ENCODE assay signal across 21 mouse cellular contexts in the genomic region with DNA sequence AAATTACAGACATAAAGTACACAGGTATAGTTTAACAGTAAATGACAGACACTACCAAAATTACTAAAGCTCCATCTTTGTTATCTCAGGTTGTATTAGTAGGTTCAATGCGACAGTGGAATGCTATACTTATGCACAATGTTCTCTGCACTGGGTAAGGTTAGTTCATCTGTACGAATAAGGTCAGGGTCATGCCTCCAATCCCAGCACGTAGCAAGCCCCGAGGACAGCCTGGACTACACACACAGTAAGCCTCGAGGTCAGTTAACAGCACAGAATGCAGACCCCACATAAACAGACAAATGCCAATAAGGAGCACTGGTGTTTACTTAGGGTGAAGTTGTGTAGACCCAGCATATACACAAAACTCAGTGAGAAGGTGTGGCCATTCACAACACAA. TPM values are rescaled to one million over a fixed set of nuclear protein-coding genes. Genes with fewer than 3 reads are reported as not detected.
DNase-seq lines count a peak whose midpoint lies in the region; ATAC-seq and TF ChIP-seq lines count a peak whose summit lies in the region.
"Had no signal": no experiment of that assay in that cellular context is flagged by ENCODE, and none has a peak within 500 bp of the region (broad histone marks: within the 10 kb centered on the region; RNA-seq: fewer than 3 reads in every experiment).

No protein-coding gene starts in this region.

- intact Hi-C loops in gastrocnemius, adult 2 months (cut with DNase I), result loop anchor here (5.0 kb wide), 1 partner anchor 53 kb away; no protein-coding TSS in a partner anchor
- intact Hi-C loops in gastrocnemius, postnatal 36 days (cut with DNase I), result no loop called here

- H3K27ac ChIP-seq in gastrocnemius, adult 2 months, result no peak overlapping the region; the same call in 1 of the 2 replicates
- no peak overlapping the region for H3K27ac ChIP-seq in limb, embryonic 13.5 days
- no peak overlapping the region for H3K27ac ChIP-seq in limb, embryonic 10.5 days
- no peak overlapping the region for H3K27ac ChIP-seq in embryonic facial prominence, embryonic 10.5 days (replicated peaks)
- H3K27ac ChIP-seq in liver, postnatal 0 days (ENCODE audit: low read depth), result peak overlapping the region; percentile 26; the same call in 1 of the 2 replicates
- H3K27ac ChIP-seq: embryonic facial prominence, embryonic 12.5 days; neural tube, embryonic 13.5 days had no signal

- WGBS in limb, embryonic 13.5 days, result 78% methylated on average over 5 of the region's 5 CpGs
- WGBS in limb, embryonic 10.5 days, result 90% methylated on average over 5 of the region's 5 CpGs
- 76% methylated on average over 5 of the region's 5 CpGs for WGBS in embryonic facial prominence, embryonic 10.5 days
- 65% methylated on average over 5 of the region's 5 CpGs for WGBS in liver, postnatal 0 days (ENCODE audit: insufficient replicate concordance)

- peak overlapping the region; percentile 87 for H3K4me2 ChIP-seq in limb, embryonic 13.5 days (replicated peaks)
- peak overlapping the region; percentile 87 for H3K4me2 ChIP-seq in liver, postnatal 0 days (ENCODE audit: low read depth, low read length)
- H3K4me2 ChIP-seq: embryonic facial prominence, embryonic 12.5 days; neural tube, embryonic 13.5 days had no signal

- no peak for ATAC-seq in limb, embryonic 13.5 days (ENCODE audit: low FRiP score, low read depth)
- ATAC-seq in liver, postnatal 0 days, result no peak
- ATAC-seq: forebrain, postnatal 0 days; hindbrain, embryonic 16.5 days; midbrain, embryonic 16.5 days; Patski had no signal

- no peak for DNase-seq in gastrocnemius, adult 2 months
- no peak for DNase-seq in gastrocnemius, postnatal 36 days
- no peak for DNase-seq in limb, embryonic 10.5 days (ENCODE audit: low spot score)
- DNase-seq in embryonic facial prominence, embryonic 10.5 days (ENCODE audit: low spot score), result no peak
- DNase-seq in liver, postnatal 0 days, result no peak
- no peak for DNase-seq in layer of hippocampus, adult 9-11 months
- DNase-seq in adrenal gland, postnatal 4 days (ENCODE audit: low spot score in 2 of 2), result no peak
- DNase-seq: cerebellum, postnatal 14 days; forebrain, postnatal 0 days; gastrocnemius, postnatal 14 days; kidney, postnatal 10 days; left cerebral cortex, postnatal 4 days; lung, postnatal 14 days; thymus, adult 2 months had no signal

- peak overlapping the region; percentile 97 for H3K4me3 ChIP-seq in gastrocnemius, adult 2 months
- H3K4me3 ChIP-seq in limb, embryonic 13.5 days, result no peak overlapping the region
- no peak overlapping the region for H3K4me3 ChIP-seq in limb, embryonic 10.5 days
- H3K4me3 ChIP-seq in embryonic facial prominence, embryonic 10.5 days, result peak overlapping the region; percentile 81
- 0 out of 2 replicates have a peak overlapping the region, but pooled peaks have one; percentile 69 for H3K4me3 ChIP-seq in liver, postnatal 0 days (ENCODE audit: low read depth, low read length)
- H3K4me3 ChIP-seq: embryonic facial prominence, embryonic 12.5 days; neural tube, embryonic 13.5 days had no signal

- no peak overlapping the region for H3K9ac ChIP-seq in limb, embryonic 13.5 days
- H3K9ac ChIP-seq in liver, postnatal 0 days (replicated peaks), result peak overlapping the region; percentile 32; the same call in 1 of the 2 replicates
- H3K9ac ChIP-seq: forebrain, postnatal 0 days; neural tube, embryonic 13.5 days had no signal

- no peak for TF ChIP-seq CTCF in gastrocnemius, adult 2 months (IDR thresholded peaks at IDR 0.05)
- TF ChIP-seq CTCF in liver, postnatal 0 days (IDR thresholded peaks at IDR 0.05; ENCODE audit: low read depth), result no peak

- H3K36me3 ChIP-seq in limb, embryonic 13.5 days, result peaks cover 74% of the 10 kb centered on the region
- peaks cover 77% of the 10 kb centered on the region for H3K36me3 ChIP-seq in limb, embryonic 10.5 days
- peaks cover 78% of the 10 kb centered on the region for H3K36me3 ChIP-seq in embryonic facial prominence, embryonic 10.5 days (replicated peaks)
- H3K36me3 ChIP-seq in liver, postnatal 0 days (replicated peaks; ENCODE audit: insufficient read depth, low read length), result peaks cover 76% of the 10 kb centered on the region

- H3K4me1 ChIP-seq in limb, embryonic 13.5 days, result peaks cover 47% of the 10 kb centered on the region
- H3K4me1 ChIP-seq in limb, embryonic 10.5 days, result peaks cover 42% of the 10 kb centered on the region
- H3K4me1 ChIP-seq in embryonic facial prominence, embryonic 10.5 days, result peaks cover 47% of the 10 kb centered on the region
- peaks cover 35% of the 10 kb centered on the region for H3K4me1 ChIP-seq in liver, postnatal 0 days (ENCODE audit: insufficient read depth)

- TF ChIP-seq EP300 in liver, postnatal 0 days (IDR thresholded peaks at IDR 0.05; ENCODE audit: low read depth), result no peak

- H3K27me3 ChIP-seq in limb, embryonic 13.5 days, result no peaks in the 10 kb centered on the region
- H3K27me3 ChIP-seq in limb, embryonic 10.5 days (ENCODE audit: low read depth, poor library complexity, severe bottlenecking), result no peaks in the 10 kb centered on the region
- H3K27me3 ChIP-seq in embryonic facial prominence, embryonic 10.5 days (replicated peaks; ENCODE audit: low read depth, poor library complexity, severe bottlenecking), result no peaks in the 10 kb centered on the region
- no peaks in the 10 kb centered on the region for H3K27me3 ChIP-seq in liver, postnatal 0 days (ENCODE audit: insufficient read depth, low read length)
- H3K27me3 ChIP-seq: embryonic facial prominence, embryonic 12.5 days; neural tube, embryonic 13.5 days; Patski had no signal

- H3K9me3 ChIP-seq in limb, embryonic 13.5 days, result no peaks in the 10 kb centered on the region
- no peaks in the 10 kb centered on the region for H3K9me3 ChIP-seq in limb, embryonic 10.5 days (replicated peaks)
- no peaks in the 10 kb centered on the region for H3K9me3 ChIP-seq in embryonic facial prominence, embryonic 10.5 days
- no peaks in the 10 kb centered on the region for H3K9me3 ChIP-seq in liver, postnatal 0 days (ENCODE audit: low read length)
- H3K9me3 ChIP-seq: embryonic facial prominence, embryonic 12.5 days; neural tube, embryonic 13.5 days had no signal

RNA-seq across cellular contexts. Expression of a gene that starts 3.0 kb away (rescaled TPM):
- total RNA-seq in gastrocnemius, adult 2 months (2021), result under 1 TPM in 1 of 2 experiments, not detected in 1; 0.10 TPM
- total RNA-seq in gastrocnemius, postnatal 36 days (2021), result not detected
- 0.13 and 0.22 TPM in 2 replicates for polyA plus RNA-seq in limb, embryonic 13.5 days (2015; fragmentation: Nextera tagmentation; extraction: Ambion mirVana)
- polyA plus RNA-seq in limb, embryonic 10.5 days (2016; fragmentation: Nextera tagmentation; extraction: Ambion mirVana), result 0.05 and 0.06 TPM in 2 replicates
- 0.15 TPM in 2 replicates for polyA plus RNA-seq in embryonic facial prominence, embryonic 10.5 days (2016; fragmentation: Nextera tagmentation; extraction: Ambion mirVana)
- polyA plus RNA-seq in liver, postnatal 0 days (2015; fragmentation: Nextera tagmentation; extraction: Ambion mirVana), result not detected in 2 replicates
- total RNA-seq in adrenal gland, postnatal 4 days (2021), result under 1 TPM; 0.45 to 0.59 TPM
- total RNA-seq: adrenal gland, adult 18-20 months had no signal

RNA-seq across cellular contexts. Expression of a gene that starts 3.9 kb away (rescaled TPM):
- 10 to 100 TPM; 63.7 to 65.2 TPM for total RNA-seq in gastrocnemius, adult 2 months (2021)
- total RNA-seq in gastrocnemius, postnatal 36 days (2021), result 10 to 100 TPM; 60.2 to 63.7 TPM
- 41.5 and 46.7 TPM in 2 replicates for polyA plus RNA-seq in limb, embryonic 13.5 days (2015; fragmentation: Nextera tagmentation; extraction: Ambion mirVana)
- polyA plus RNA-seq in limb, embryonic 10.5 days (2016; fragmentation: Nextera tagmentation; extraction: Ambion mirVana), result 47.2 and 50.7 TPM in 2 replicates
- 46.9 and 48.9 TPM in 2 replicates for polyA plus RNA-seq in embryonic facial prominence, embryonic 10.5 days (2016; fragmentation: Nextera tagmentation; extraction: Ambion mirVana)
- 28.7 and 31.8 TPM in 2 replicates for polyA plus RNA-seq in liver, postnatal 0 days (2015; fragmentation: Nextera tagmentation; extraction: Ambion mirVana)
- 10 to 100 TPM; 82.4 to 85.2 TPM for total RNA-seq in adrenal gland, postnatal 4 days (2021)

RNA-seq across cellular contexts. Expression of a gene that starts 35.5 kb away (rescaled TPM):
- total RNA-seq in gastrocnemius, adult 2 months (2021), result 100 to 1,000 TPM; 288 to 531 TPM
- total RNA-seq in gastrocnemius, postnatal 36 days (2021), result 100 to 1,000 TPM; 302 to 349 TPM
- polyA plus RNA-seq in limb, embryonic 13.5 days (2015; fragmentation: Nextera tagmentation; extraction: Ambion mirVana), result 57.6 and 61.5 TPM in 2 replicates
- 30.7 and 35.3 TPM in 2 replicates for polyA plus RNA-seq in limb, embryonic 10.5 days (2016; fragmentation: Nextera tagmentation; extraction: Ambion mirVana)
- 40.7 and 44.6 TPM in 2 replicates for polyA plus RNA-seq in embryonic facial prominence, embryonic 10.5 days (2016; fragmentation: Nextera tagmentation; extraction: Ambion mirVana)
- 271 and 289 TPM in 2 replicates for polyA plus RNA-seq in liver, postnatal 0 days (2015; fragmentation: Nextera tagmentation; extraction: Ambion mirVana)
- 100 to 1,000 TPM; 460 to 478 TPM for total RNA-seq in adrenal gland, postnatal 4 days (2021)

Comparison
In these comparisons a context has a peak if more than half of its experiments do, and no peak if none do; other contexts are left out.
1. H3K4me3 ChIP-seq: peak in gastrocnemius, adult 2 months (single experiment), embryonic facial prominence, embryonic 10.5 days (single experiment) and liver, postnatal 0 days (single experiment); none in limb, embryonic 13.5 days (single experiment) and limb, embryonic 10.5 days (single experiment).